Mouse (Mus musculus) liver, embryonic 14.5 days (tissue): ENCODE measurements at regions not wholly inside any gene's neighbourhood (a gene's known extent, or its start where the extent isn't known, plus 50 kb on each side); places are given as distances from the start of the nearest gene placed in this dataset.

Source experiments
- CTCF ChIP-seq: IDR thresholded peaks from 2 replicates; pipeline ENCODE4 v1.5.1; 2016; ENCODE audit warnings: antibody characterized with exemption, low read depth, control low read depth
- EP300 ChIP-seq: IDR thresholded peaks from 2 replicates; pipeline ENCODE4 v1.6.1; 2016; ENCODE audit warnings: antibody characterized with exemption, low read depth

- no peak for TF ChIP-seq CTCF
- TF ChIP-seq EP300: no peak
Observed at GRCm38 (mm10) chr9:88268811-88269210, 58.2 kb upstream of the Nt5e start.
